In genomic region chr14:103345011-103345410, GRCm38 (mm10) we compare ENCODE assay signal across 8 mouse cellular contexts. TPM values are rescaled to one million over a fixed set of nuclear protein-coding genes. Genes with fewer than 3 reads are reported as not detected.
DNase-seq lines count a peak whose midpoint lies in the region; ATAC-seq and TF ChIP-seq lines count a peak whose summit lies in the region.

No protein-coding gene starts in this region.

- H3K9me3 ChIP-seq in heart, postnatal 0 days (replicated peaks; ENCODE audit: control insufficient read depth, low read length), result no peaks in the 10 kb centered on the region
- H3K9me3 ChIP-seq in hindbrain, embryonic 13.5 days, result no peaks in the 10 kb centered on the region
- no peaks in the 10 kb centered on the region for H3K9me3 ChIP-seq in midbrain, embryonic 12.5 days

- no peak for TF ChIP-seq CTCF in heart, postnatal 0 days (IDR thresholded peaks at IDR 0.05; ENCODE audit: low read depth)

- TF ChIP-seq EP300 in heart, postnatal 0 days (IDR thresholded peaks at IDR 0.05; ENCODE audit: low read depth), result no peak

- no peak for ATAC-seq in heart, postnatal 0 days (ENCODE audit: insufficient read depth, low read depth)
- no peak for ATAC-seq in hindbrain, embryonic 13.5 days (ENCODE audit: low FRiP score)
- ATAC-seq in midbrain, embryonic 12.5 days (ENCODE audit: low FRiP score, low read depth), result no peak

- H3K9ac ChIP-seq in heart, postnatal 0 days (replicated peaks; ENCODE audit: low read depth, low read length), result peak overlapping the region; percentile 84; the same call in 1 of the 2 replicates
- H3K9ac ChIP-seq in hindbrain, embryonic 13.5 days, result peak overlapping the region; percentile 91
- H3K9ac ChIP-seq in midbrain, embryonic 12.5 days (replicated peaks), result peak overlapping the region; percentile 86

- peak overlapping the region; percentile 98 for H3K4me2 ChIP-seq in heart, postnatal 0 days (ENCODE audit: low read depth, low read length)
- H3K4me2 ChIP-seq in hindbrain, embryonic 13.5 days, result peak overlapping the region; percentile 60
- H3K4me2 ChIP-seq in midbrain, embryonic 12.5 days (replicated peaks), result peak overlapping the region; percentile 77

- no peaks in the 10 kb centered on the region for H3K36me3 ChIP-seq in heart, postnatal 0 days (replicated peaks; ENCODE audit: control insufficient read depth, insufficient read depth, low read length)
- H3K36me3 ChIP-seq in hindbrain, embryonic 13.5 days, result no peaks in the 10 kb centered on the region
- no peaks in the 10 kb centered on the region for H3K36me3 ChIP-seq in midbrain, embryonic 12.5 days

- intact Hi-C loops in heart, postnatal 25 days (cut with DNase I), result loop anchor here (5.0 kb wide), 1 partner anchor 122 kb away; no protein-coding TSS in a partner anchor
- intact Hi-C loops in left cerebral cortex, postnatal 10 days (cut with DNase I), result loop anchor here (5.0 kb wide), 1 partner anchor 122 kb away; no protein-coding TSS in a partner anchor
- intact Hi-C loops in left cerebral cortex, postnatal 4 days (cut with DNase I), result loop anchor here (5.0 kb wide), 1 partner anchor 127 kb away; no protein-coding TSS in a partner anchor

- 43% methylated on average over 2 of the region's 2 CpGs for WGBS in heart, postnatal 0 days
- 55% methylated on average over 2 of the region's 2 CpGs for WGBS in hindbrain, embryonic 13.5 days
- 48% methylated on average over 2 of the region's 2 CpGs for WGBS in midbrain, embryonic 12.5 days

- peaks cover 19% of the 10 kb centered on the region for H3K4me1 ChIP-seq in heart, postnatal 0 days (ENCODE audit: control insufficient read depth, insufficient read depth)
- peaks cover 41% of the 10 kb centered on the region for H3K4me1 ChIP-seq in hindbrain, embryonic 13.5 days (replicated peaks)
- H3K4me1 ChIP-seq in midbrain, embryonic 12.5 days, result peaks cover 19% of the 10 kb centered on the region

- no peaks in the 10 kb centered on the region for H3K27me3 ChIP-seq in heart, postnatal 0 days (ENCODE audit: control insufficient read depth, insufficient read depth, low read length)
- H3K27me3 ChIP-seq in hindbrain, embryonic 13.5 days, result no peaks in the 10 kb centered on the region
- no peaks in the 10 kb centered on the region for H3K27me3 ChIP-seq in midbrain, embryonic 12.5 days

- no peak overlapping the region for H3K27ac ChIP-seq in heart, postnatal 0 days (ENCODE audit: low read depth)
- no peak overlapping the region for H3K27ac ChIP-seq in hindbrain, embryonic 13.5 days
- no peak overlapping the region for H3K27ac ChIP-seq in midbrain, embryonic 12.5 days (replicated peaks)

- peak overlapping the region; percentile 93 for H3K4me3 ChIP-seq in heart, postnatal 0 days (ENCODE audit: low read depth, low read length)
- peak overlapping the region; percentile 84 for H3K4me3 ChIP-seq in hindbrain, embryonic 13.5 days
- peak overlapping the region; percentile 85 for H3K4me3 ChIP-seq in midbrain, embryonic 12.5 days

- no peak for DNase-seq in heart, postnatal 0 days (ENCODE audit: low spot score)
- no peak for DNase-seq in heart, postnatal 25 days (ENCODE audit: low spot score)
- DNase-seq in Muller cell, postnatal 12 days (ENCODE audit: inconsistent ontology term), result peak; percentile 12
- DNase-seq in cerebellum, postnatal 4 days (ENCODE audit: low spot score in 2 of 2), result no peak
- no peak for DNase-seq in left cerebral cortex, postnatal 10 days (ENCODE audit: extremely low spot score in 1 of 2, low spot score in 2 of 2)
- no peak for DNase-seq in left cerebral cortex, postnatal 4 days

RNA-seq across cellular contexts. Expression of gene Mycbp2, which starts 1.6 kb away (rescaled TPM):
- 15.0 and 20.2 TPM in 2 replicates for total RNA-seq in heart, postnatal 0 days (2014; rRNA removed; ENCODE audit: low replicate concordance)
- polyA plus RNA-seq in heart, postnatal 0 days (2015; fragmentation: Nextera tagmentation; extraction: Ambion mirVana), result 8.4 and 8.7 TPM in 2 replicates
- total RNA-seq in heart, postnatal 25 days (2021), result 10 to 100 TPM; 25.0 to 31.0 TPM
- polyA plus RNA-seq in hindbrain, embryonic 13.5 days (2015; fragmentation: Nextera tagmentation; extraction: Ambion mirVana), result 54.6 and 58.1 TPM in 2 replicates
- 34.4 and 37.1 TPM in 2 replicates for polyA plus RNA-seq in midbrain, embryonic 12.5 days (2016; fragmentation: Nextera tagmentation; extraction: Ambion mirVana)
- 100 to 1,000 TPM; 165 to 170 TPM for total RNA-seq in left cerebral cortex, postnatal 10 days (2021)
- total RNA-seq in left cerebral cortex, postnatal 4 days (2021), result 100 to 1,000 TPM; 174 to 179 TPM
